Mouse (Mus musculus) urinary bladder, postnatal 14 days (tissue): ENCODE results near the gene Atp4a.
"Not testable (repeated sequence)": the region's sequence is repeated elsewhere in the genome, so short reads cannot be mapped to it uniquely, and the experiment has no call there.

Source experiments
- DNase-seq: peaks from one replicate; pipeline ENCODE4 v3.0.0; 2021; ENCODE audit warnings: low spot score

The Atp4a gene

DNA sequence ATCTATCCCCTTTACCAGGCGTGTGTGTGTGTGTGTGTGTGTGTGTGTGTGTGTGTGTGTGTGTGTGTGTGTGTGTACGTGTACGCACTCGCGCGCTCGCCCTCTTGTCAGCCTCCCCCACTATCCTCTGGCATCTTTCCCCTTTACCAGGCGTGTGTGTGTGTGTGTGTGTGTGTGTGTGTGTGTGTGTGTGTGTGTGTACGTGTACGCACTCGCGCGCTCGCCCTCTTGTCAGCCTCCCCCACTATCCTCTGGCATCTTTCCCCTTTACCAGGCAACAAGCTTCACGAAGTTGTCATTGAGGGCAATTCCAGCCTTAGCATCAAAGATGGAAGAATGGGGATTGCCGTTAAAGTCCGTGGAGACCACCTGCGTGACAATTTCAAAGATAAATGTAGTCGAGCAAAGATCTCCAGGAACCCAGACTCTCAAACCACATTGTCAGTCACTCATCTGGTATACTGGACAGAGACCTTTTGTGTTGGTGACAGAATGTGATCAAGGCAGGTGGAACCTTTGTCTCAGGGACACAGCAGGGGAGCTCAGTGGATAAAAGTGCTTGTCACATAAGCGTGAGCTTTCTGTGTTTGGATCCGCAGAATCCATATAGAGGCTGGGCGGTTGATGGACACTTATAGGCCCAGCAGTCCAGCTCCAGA, 18.2 kb downstream of the Atp4a start:
- DNase-seq = not testable (repeated sequence)

DNA sequence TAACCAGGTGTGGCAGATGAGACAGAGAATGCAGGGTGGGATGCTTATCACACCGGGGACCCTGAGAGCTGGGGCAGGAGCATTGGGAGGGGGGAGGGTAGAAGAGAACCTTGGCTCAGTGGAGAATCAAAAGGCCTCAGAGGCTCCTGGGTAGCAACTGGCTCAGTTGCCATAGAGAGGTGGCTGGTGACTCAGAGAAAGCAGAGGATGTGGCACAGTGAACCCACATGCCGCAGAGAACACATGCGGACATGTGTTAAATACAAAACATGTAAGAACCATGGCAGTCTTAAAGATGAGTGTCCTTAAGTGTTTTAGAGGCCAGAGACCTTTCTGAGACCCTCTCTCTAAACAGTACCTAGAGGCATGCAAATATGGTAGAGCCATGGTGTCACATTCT, 24.2 kb downstream of the Atp4a start:
- no peak for DNase-seq

DNA sequence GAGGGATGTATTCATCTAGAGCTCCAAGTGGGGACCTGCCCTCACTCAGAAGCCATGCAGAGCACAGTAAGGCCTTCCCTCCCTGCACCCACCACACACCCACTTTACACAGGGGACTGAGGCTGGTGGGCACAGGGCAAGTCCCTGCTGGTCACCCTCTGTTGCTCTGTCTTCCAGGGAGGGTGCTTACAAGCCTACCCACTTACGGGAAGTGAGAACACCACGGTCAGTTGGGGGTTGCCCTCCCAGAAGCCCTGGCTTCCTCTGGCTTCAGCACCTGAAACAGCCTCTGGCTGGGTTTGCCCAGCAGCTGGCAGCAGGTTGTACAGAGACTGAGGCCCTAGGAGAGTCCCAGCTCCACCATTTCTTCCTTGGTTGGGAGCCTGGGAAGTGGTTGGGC, 30.6 kb downstream of the Atp4a start:
- not testable (repeated sequence) for DNase-seq

DNA sequence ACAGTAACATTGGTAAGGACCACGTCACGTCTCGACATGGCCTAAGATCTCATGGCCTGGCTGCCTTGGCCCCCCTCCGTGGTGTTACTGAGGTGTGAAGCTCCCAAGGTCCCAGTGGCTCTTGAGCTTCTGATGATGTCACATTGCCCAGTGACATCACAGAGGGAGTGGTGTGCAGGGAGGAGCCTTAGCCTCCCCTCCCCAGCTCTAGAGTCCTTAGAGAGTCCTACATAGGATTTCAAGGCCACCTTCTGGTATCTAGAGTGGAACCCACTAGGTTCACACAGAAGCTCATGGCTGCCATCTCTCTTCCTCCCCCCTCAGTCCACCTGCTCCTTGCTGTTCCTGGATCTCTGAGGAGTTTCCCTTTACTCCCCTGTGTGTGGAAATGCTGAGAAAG, 31.6 kb downstream of the Atp4a start, which contains the start of gene Gapdhs:
Gene Gapdhs, minus strand, starts transcription at position 65 of the 400 bp plus-strand sequence.
- DNase-seq = not testable (repeated sequence)

DNA sequence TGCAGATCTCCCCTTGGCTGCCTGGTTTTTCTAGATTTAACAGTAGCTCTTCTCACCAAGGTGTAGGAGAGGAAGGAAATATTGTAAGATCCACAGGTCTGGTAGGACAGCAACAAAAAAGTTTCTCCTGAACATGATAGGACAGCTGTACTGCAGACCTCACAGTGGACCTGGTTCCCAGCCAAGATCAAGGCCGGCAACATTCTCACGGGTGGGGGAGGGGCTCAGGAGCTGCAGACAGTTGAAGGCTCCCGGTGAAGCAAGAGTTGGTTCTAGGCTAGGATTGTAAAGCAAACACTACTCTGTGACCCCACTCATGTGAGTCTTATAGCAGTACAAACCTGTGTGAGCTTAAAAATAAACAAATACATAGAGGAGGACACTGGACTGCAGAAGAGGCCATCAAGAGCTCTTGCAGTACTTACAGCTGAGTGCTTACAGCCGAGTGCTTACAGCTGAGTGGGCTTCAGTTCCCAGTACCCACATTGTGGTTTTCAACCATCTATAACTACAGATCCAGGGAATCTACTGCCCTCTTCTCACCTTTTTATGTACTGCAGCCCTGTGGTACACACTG, 32.1 kb downstream of the Atp4a start:
- peak; percentile 63 for DNase-seq

DNA sequence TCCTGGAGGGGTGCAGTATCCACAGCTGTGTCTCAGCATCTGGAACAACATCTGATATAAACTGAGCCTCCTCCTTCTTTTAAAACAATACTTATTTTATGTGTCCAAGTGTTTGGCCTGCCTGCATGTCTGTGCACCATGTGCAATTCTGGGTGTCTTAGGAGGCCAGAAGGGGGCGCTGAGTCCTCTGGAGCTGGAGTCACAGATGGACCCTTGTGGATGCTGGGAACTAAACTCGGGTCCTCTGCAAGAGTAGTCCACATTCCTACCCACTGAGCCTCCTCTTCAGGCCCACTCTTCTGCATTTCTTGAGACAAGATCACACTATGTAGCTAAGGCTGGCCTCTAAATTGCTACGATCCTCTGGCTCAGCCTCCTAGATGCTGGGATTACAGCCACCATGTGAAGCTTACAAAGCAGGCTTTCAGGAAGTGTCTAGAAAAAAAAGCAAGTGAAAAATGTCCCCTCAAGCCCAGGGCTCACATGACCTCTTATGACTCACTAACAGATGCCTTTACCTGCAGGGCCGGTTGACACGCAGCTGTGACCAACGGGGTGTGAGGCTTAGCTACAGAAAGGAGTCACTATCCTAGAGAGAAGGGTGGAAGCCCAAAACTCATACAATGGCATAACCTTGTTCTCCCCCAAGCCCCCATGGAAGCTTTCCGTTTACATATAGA, 35.7 kb downstream of the Atp4a start:
- DNase-seq = peak; percentile 24

DNA sequence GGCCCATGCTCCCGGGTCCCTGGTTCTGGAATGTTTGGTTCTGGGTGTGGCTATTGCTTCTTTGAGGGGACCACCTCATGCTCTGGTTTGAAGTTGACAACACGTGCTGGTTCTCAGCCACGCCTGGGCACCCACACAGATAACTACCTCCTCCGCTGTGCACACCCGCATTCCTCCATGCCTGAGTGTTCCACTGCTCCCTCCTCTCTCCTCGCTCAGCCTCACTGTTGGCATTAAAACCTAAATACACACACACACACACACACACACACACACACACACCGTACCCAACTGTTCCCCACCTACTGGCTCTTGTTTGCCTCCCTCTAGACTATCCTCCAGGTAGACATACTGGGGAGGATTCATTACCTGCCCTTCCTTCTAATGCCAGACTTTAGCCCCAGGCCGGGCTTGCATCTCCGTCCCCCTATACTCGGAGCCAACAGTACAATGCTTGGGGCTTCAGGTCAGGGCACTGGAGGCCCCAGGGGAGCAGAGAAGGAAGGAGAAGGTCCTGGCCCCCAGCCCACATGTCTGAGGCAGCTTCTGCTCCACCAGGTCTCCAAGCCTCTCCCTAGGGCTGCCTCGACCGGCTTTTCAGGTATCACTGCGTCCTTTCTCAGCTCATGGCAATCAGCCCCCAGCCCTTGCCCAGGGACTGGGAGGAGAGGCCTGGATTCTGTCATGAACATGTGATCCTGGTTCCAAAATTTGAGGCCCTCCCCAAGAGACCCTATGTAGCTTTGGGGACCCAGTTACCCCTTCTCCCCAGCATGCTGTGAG, 38.0 kb downstream of the Atp4a start:
- DNase-seq = peak; percentile 67

DNA sequence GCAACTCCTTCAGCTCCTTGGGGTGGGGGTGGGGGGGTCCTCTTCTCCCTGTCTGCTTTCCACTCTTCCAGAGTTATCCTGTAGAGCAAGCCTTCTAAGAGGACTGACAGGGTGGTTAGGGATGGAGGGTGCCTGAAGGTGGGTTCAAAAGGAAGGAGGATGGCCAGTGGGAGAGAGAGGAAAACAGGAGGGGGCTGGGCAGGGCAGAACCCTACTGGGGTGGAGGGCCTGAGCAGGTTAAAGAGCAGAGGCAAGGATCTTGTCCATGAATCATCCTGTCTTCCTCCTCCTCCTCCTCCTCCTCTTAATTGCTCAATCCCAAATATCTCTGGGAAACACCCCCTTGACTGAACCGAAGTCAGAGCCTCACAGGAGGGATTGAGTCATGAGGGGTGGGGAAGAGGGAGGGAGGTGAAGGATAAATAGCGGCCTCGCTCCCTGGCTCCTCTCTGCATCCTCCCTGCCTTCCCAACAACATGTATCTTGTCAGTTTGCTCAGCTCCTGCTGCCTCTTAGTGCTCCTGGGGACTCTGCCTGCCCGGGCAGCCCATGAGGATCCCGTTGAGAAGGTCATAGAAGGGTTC, 39.2 kb downstream of the Atp4a start, which contains the start of gene Sbsn:
Gene Sbsn, plus strand, starts transcription at position 386 of the 584 bp plus-strand sequence.
- DNase-seq = peak; percentile 24

DNA sequence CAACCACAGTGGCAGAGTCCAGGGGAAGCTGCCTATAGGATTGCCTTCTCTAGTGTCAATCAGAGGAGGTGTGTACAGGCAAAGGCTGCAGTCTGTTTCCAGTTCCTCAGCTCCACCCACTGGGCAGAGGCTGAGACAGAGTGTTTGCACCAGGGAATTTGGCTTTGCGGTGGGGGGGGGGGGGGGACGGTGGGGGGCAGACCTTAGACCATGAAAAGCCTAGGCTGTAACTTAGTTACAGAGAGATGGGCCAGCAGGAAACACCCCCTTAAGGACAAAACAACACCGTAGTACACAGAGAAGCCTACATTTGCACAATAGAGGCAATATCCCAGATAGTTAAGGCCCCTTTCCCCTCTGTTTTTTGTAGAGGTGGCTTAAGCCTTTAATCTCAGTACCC, 45.0 kb downstream of the Atp4a start:
- DNase-seq = no peak

DNA sequence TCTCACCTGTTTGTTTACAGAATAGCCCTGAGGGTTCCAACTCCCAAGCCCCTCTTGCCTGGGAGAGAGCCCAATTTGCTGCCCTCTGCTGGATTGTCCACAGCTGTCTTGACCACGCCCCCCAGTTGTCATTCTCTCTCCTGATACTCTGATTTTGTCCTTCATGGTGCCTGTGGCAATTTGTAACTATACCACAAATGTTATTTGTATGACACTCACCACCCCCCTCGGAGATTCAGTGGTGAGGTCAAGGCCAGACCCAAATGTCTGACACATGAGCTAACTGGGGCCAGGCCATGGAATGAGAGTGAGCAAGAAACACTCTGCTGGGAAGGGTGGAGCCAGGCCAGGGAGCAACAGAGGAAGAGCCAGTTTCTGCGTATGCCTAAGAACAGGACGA, 46.8 kb downstream of the Atp4a start:
- peak; percentile 41 for DNase-seq

DNA sequence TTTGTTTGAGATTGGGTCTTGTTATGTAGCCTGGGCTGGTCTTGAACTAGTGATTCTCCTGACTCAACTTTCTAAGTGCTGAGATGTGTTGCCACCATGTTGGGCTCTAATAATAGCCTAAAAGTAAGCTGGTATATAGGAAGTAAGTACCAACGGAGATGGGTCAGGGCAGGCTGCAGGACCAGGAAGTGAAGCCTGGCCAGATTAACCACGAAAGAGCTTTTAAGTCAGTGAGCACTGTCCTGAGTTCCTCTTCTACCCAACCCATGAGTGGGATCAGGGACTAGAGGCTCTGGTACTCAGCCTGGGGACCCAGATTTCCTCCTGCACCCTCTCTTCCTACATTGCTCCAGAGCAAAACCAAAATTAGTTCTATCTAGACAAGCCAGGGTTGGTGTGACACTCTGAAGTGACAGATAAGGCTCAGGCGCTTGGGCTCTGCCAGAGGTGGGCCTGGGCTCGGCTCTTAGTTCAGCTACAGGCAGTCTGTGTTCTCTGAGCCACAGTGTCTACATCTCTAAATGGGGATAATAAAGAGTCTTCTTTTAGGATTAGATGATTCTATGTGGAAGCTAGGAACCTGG, 49.9 kb downstream of the Atp4a start:
- DNase-seq = no peak

DNA sequence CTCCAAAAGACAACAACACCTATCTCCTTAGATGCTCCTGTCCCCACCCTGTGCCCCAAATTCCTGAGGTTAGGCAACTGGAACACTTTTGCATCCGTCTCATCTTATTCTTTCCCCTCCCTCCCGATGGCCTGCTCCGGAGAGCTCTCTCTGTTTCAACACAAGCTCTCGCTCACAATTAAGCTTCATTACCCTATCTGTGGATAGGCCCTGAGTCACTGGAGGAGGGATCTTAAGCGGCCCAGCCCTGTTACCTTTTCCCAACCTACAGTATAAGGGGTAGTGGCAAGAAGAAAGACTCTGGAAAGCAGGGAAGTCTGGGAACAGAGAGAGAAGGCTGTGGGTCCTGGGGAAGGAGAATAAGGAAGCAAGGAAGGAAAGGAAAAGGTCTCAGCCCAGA, 51.4 kb downstream of the Atp4a start, which contains the start of gene Dmkn:
Gene Dmkn, plus strand, starts transcription at position 301 of the 400 bp plus-strand sequence.
- DNase-seq = no peak

DNA sequence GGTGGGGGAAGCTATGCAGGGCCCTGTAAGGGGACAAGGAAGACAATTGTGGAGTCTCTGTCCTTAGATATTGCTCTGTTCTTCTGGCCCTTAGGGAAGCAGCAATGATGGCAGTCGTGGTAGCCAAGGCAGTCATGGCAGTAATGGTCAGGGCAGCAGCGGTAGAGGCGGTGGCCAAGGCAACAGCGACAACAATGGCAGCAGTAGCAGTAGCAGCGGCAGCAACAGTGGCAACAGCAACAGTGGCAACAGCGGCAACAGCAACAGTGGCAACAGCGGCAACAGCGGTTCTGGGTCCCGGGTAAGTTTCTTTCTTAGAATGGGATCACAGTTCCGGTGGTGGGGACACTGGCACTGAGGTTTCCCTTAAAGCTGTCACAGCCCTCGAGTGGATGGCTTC, 53.2 kb downstream of the Atp4a start:
- no peak for DNase-seq

DNA sequence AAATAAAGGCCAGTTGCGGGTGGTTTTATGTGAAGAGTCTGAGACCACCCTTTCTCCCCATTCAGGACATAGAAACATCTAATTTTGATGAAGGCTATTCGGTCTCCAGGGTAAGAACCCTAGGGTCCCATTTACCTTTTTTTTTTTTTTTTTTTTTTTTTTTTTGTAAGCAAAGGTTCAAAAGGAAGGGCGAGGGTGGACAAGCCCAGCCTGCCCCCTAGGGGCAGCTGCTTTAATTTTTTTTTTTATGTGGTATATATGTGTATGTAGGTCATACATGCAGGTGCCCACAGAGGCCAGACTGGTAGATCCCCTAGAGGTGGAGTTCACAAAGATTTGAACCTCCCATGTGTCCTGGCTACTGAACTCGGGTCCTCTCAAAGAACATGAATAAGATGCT, 54.4 kb downstream of the Atp4a start:
- no peak for DNase-seq

DNA sequence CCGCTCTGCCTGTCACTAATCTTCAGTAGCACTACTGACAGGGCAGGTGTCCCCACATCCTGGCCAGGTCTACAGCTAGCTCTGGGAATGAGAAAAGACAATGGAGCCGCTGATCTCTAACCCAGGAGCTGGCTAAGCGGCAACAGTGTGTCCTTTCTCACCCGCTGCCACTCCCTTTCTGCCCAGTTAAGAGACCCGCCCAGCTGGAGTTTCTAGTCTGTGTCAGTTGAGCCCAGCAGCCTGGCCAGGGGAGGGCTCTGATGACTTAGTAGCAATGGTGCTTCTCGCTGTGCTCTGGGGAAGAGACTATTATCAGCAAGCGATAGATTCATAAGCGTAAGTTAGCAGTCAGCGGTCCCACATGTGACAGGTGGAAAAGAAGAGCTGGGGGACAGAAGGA, 57.2 kb downstream of the Atp4a start:
- DNase-seq = peak; percentile 60
